Mouse (Mus musculus) myocyte (in vitro differentiated cells): ENCODE measurements at regions not wholly inside any gene's neighbourhood (a gene's known extent, or its start where the extent isn't known, plus 50 kb on each side); places are given as distances from the start of the nearest gene placed in this dataset.

Source experiments
- H3K27me3 ChIP-seq: one replicate; pipeline ENCODE4 v1.6.1; 2011; ENCODE audit not compliant: control insufficient read depth, insufficient read depth, insufficient read length
- H3K36me3 ChIP-seq: one replicate; pipeline ENCODE4 v1.6.1; 2011; ENCODE audit not compliant: control insufficient read depth, insufficient read depth
- H3K4me2 ChIP-seq: one replicate; pipeline ENCODE4 v1.6.1; 2011; ENCODE audit warnings: low read depth, control low read depth
- H3K4me3 ChIP-seq: one replicate; pipeline ENCODE4 v1.5.1; 2011; ENCODE audit warnings: mild to moderate bottlenecking, control low read depth, moderate library complexity
- H3K79me2 ChIP-seq: one replicate; pipeline ENCODE4 v1.6.1; 2011; ENCODE audit not compliant: control insufficient read depth, insufficient read depth
- H3ac ChIP-seq: one replicate; pipeline ENCODE4 v1.6.1; 2011; ENCODE audit not compliant: control insufficient read depth, insufficient read length
- CEBPB ChIP-seq: IDR thresholded peaks from 2 replicates; pipeline ENCODE4 v1.6.1; 2011; ENCODE audit warnings: mild to moderate bottlenecking, moderate library complexity; ENCODE audit not compliant: poor library complexity, insufficient read depth, severe bottlenecking
- E2F4 ChIP-seq: IDR thresholded peaks from one replicate; pipeline ENCODE4 v1.6.1; 2011; ENCODE audit warnings: mild to moderate bottlenecking, control low read depth, moderate library complexity; ENCODE audit not compliant: insufficient read depth
- MAX ChIP-seq: IDR thresholded peaks from one replicate; pipeline ENCODE4 v1.6.1; 2011; ENCODE audit warnings: low read depth, mild to moderate bottlenecking, control low read depth
- MYOD1 ChIP-seq, 3 experiments: IDR thresholded peaks; one replicate each; pipeline ENCODE4 v1.6.1; 2011; ENCODE audit warnings: control low read depth in 2 of 3, low read depth in 2 of 3, mild to moderate bottlenecking in 2 of 3, moderate library complexity in 1 of 3; ENCODE audit not compliant: insufficient read length in 2 of 3, control insufficient read depth in 1 of 3
- MYOG ChIP-seq, 3 experiments: IDR thresholded peaks; one replicate each; pipeline ENCODE4 v1.6.1; 2011; ENCODE audit warnings: control low read depth in 2 of 3, low read depth in 2 of 3, mild to moderate bottlenecking in 2 of 3; ENCODE audit not compliant: insufficient read length in 2 of 3, control insufficient read depth in 1 of 3, insufficient read depth in 1 of 3
- POLR2A ChIP-seq: IDR thresholded peaks from one replicate; pipeline ENCODE4 v1.6.1; 2011; ENCODE audit warnings: low read depth, mild to moderate bottlenecking, control low read depth, moderate library complexity; ENCODE audit not compliant: insufficient read length
- POLR2AphosphoS2 ChIP-seq: IDR thresholded peaks from one replicate; pipeline ENCODE4 v1.6.1; 2011; ENCODE audit warnings: low read depth, control low read depth; ENCODE audit not compliant: insufficient read length
- REST ChIP-seq: IDR thresholded peaks from one replicate; pipeline ENCODE4 v1.6.1; 2011; ENCODE audit warnings: mild to moderate bottlenecking, control low read depth, moderate library complexity; ENCODE audit not compliant: insufficient read depth, insufficient read length
- SRF ChIP-seq: IDR thresholded peaks from one replicate; pipeline ENCODE4 v1.6.1; 2011; ENCODE audit warnings: low read depth; ENCODE audit not compliant: control insufficient read depth, insufficient read length
- TCF12 ChIP-seq: IDR thresholded peaks from one replicate; pipeline ENCODE4 v1.6.1; 2011; ENCODE audit warnings: mild to moderate bottlenecking, control low read depth; ENCODE audit not compliant: poor library complexity, insufficient read depth, severe bottlenecking
- TCF3 ChIP-seq: IDR thresholded peaks from one replicate; pipeline ENCODE4 v1.6.1; 2011; ENCODE audit warnings: low read depth, control low read depth; ENCODE audit not compliant: insufficient read length
- USF1 ChIP-seq: IDR thresholded peaks from one replicate; pipeline ENCODE4 v1.6.1; 2011; ENCODE audit warnings: low read depth, mild to moderate bottlenecking, control low read depth, moderate library complexity

DNA sequence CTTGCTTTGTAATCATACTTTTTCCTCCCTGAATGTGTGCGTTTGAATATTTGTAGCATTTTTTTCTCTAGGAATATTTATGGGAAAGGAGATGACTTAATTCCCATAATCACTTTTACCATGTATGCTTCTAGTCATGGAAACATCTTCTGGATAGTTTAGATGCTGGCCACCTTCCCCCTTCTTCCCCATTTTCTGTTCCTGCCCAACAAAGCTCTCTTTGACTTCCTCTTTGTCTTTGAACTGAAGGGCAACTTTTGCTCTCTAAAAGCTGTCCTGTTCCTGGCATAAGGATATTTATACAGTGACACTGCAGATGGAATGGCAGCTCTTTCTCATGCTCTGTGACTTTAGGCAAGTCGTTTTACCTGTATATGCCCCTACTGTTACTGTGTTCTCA, 370.2 kb upstream of the Pkn2 start:
- TF ChIP-seq SRF = no peak
- no peak for TF ChIP-seq MYOD1 (IDR thresholded peaks at IDR 0.05; ENCODE audit: control insufficient read depth in 1 of 3, insufficient read length in 2 of 3, low read depth in 2 of 3)
- no peak for TF ChIP-seq MYOG (IDR thresholded peaks at IDR 0.05; ENCODE audit: control insufficient read depth in 1 of 3, insufficient read depth in 1 of 3, insufficient read length in 2 of 3, low read depth in 2 of 3)
- TF ChIP-seq REST = no peak
- TF ChIP-seq POLR2AphosphoS2 = no peak
- TF ChIP-seq TCF12 = no peak
- TF ChIP-seq TCF3 = no peak
- TF ChIP-seq POLR2A = no peak
- TF ChIP-seq MAX = no peak
- TF ChIP-seq E2F4 = no peak
- TF ChIP-seq USF1 = no peak
- no peak for TF ChIP-seq CEBPB
- H3ac ChIP-seq = no peak overlapping the region

DNA sequence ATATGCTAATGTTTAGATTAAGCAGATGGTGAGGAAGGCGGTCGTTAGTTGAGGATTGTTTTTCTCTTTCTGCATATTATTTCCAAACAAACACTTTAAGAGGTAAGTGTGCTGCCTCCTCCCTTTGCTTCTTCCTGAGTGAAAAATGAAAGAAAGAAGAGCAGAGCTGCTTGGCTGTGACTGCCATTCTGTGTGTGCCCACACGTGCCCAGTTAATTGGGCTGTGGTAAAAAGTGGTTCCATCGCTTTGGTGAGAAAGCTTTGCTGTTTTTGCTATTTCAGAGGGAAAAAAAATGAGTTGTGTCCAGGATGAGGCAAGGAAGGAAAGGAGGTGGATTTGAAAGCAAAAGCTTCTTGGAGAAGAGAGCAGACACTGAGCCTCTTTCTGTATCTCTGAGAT, 360.9 kb upstream of the Pkn2 start:
- H3K4me3 ChIP-seq = no peak overlapping the region
- TF ChIP-seq MAX (no peak), REST (no peak), CEBPB (no peak), TCF3 (no peak), TCF12 (no peak), MYOD1 (IDR thresholded peaks at IDR 0.05; ENCODE audit: control insufficient read depth in 1 of 3, insufficient read length in 2 of 3, low read depth in 2 of 3) (no peak), POLR2AphosphoS2 (no peak), MYOG (IDR thresholded peaks at IDR 0.05; ENCODE audit: control insufficient read depth in 1 of 3, insufficient read depth in 1 of 3, insufficient read length in 2 of 3, low read depth in 2 of 3) (no peak)
- no peaks in the 10 kb centered on the region for H3K79me2 ChIP-seq
- no peaks in the 10 kb centered on the region for H3K27me3 ChIP-seq
- H3K4me2 ChIP-seq = no peak overlapping the region
- H3K36me3 ChIP-seq = no peaks in the 10 kb centered on the region
- H3ac ChIP-seq = no peak overlapping the region

More for the DNA sequence above, 370.2 kb upstream of the Pkn2 start:
- no peaks in the 10 kb centered on the region for H3K79me2 ChIP-seq
- no peak overlapping the region for H3K4me2 ChIP-seq
- H3K4me3 ChIP-seq = no peak overlapping the region
- no peaks in the 10 kb centered on the region for H3K27me3 ChIP-seq
- no peaks in the 10 kb centered on the region for H3K36me3 ChIP-seq

DNA sequence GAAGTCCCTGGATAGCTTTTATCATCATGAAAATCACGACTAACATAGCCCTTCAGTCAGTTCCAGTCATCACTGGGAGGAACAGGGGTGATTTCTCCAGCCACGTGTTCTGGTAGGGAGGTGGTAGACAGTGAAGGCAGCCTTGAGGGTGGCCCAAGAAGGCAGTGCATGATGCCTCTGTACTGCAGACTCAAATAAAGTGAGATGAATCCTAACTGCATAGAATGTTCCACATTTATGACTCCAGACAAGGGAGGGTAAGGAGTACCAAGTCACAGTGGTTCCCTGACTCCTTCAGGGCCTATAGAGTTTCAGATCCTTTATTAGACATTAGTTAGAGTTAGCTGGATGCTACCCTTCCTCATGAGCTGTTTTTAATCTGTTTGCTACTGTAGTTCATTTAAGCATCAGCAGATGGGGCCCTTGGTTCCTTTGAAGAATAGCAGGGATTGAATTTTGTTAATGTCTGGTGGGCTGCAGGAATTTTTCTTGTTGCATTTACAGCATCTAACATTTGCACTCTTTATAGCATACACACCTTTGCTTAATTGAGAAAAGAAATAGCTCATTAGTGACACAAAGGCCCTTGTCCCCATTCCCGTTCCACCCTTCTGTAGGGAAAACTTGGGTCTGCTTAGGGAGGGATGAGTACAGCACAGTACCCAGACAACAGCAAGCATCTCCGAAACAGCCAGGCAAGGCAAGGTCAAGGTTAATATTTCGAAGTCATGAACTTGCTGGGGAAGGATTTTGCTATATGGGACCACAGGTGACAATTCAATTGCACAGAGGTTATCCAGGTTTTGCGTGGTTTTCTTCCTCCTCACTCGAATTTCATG, 359.0 kb upstream of the Pkn2 start:
- Histone ChIP-seq H3K36me3 (no peaks in the 10 kb centered on the region), H3K27me3 (no peaks in the 10 kb centered on the region), H3K4me2 (no peak overlapping the region), H3K4me3 (no peak overlapping the region), H3ac (no peak overlapping the region), H3K79me2 (no peaks in the 10 kb centered on the region)
- TF ChIP-seq SRF (no peak), MYOD1 (IDR thresholded peaks at IDR 0.05; ENCODE audit: control insufficient read depth in 1 of 3, insufficient read length in 2 of 3, low read depth in 2 of 3) (no peak), POLR2AphosphoS2 (no peak), MYOG (IDR thresholded peaks at IDR 0.05; ENCODE audit: control insufficient read depth in 1 of 3, insufficient read depth in 1 of 3, insufficient read length in 2 of 3, low read depth in 2 of 3) (no peak), TCF12 (no peak), E2F4 (no peak), MAX (no peak), TCF3 (no peak), USF1 (no peak), CEBPB (no peak), POLR2A (no peak), REST (no peak)

DNA sequence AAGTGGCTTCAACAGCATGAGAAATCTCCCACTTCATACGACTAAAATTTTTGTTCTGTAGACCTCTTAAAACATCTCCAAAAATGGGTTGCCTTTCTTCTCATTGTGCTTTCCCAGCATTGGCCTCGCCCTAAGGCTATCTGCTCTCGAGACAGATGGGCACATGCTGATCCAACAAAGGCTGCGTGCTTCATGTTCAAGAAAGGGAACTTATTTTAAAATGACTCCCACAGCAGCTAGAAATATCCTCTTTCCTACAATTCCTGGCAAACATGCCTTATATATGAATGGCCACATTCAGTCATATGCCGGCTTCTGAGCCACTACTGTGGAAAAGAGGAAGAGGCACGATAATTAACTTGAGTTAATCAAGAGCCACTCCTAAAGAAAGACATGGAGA, 356.7 kb upstream of the Pkn2 start:
- no peaks in the 10 kb centered on the region for H3K36me3 ChIP-seq

More for the DNA sequence above, 356.7 kb upstream of the Pkn2 start:
- Histone ChIP-seq H3ac (no peak overlapping the region), H3K27me3 (no peaks in the 10 kb centered on the region), H3K4me2 (no peak overlapping the region), H3K79me2 (no peaks in the 10 kb centered on the region), H3K4me3 (no peak overlapping the region)
- TF ChIP-seq SRF (no peak), E2F4 (no peak), MYOG (IDR thresholded peaks at IDR 0.05; ENCODE audit: control insufficient read depth in 1 of 3, insufficient read depth in 1 of 3, insufficient read length in 2 of 3, low read depth in 2 of 3) (no peak), TCF3 (no peak), POLR2A (no peak), MYOD1 (IDR thresholded peaks at IDR 0.05; ENCODE audit: control insufficient read depth in 1 of 3, insufficient read length in 2 of 3, low read depth in 2 of 3) (no peak)
